Mouse (Mus musculus) midbrain, embryonic 14.5 days (tissue): ENCODE measurements around the gene Timm44. TPM values are rescaled to one million over a fixed set of nuclear protein-coding genes. Genes with fewer than 3 reads are reported as not detected.

ENCODE experiments used
- polyA plus RNA-seq: library from polyadenylated mRNA; unstranded; fragments of >200 nt; fragmentation: Nextera tagmentation; extraction: Ambion mirVana; gene quantifications from 2 replicates; pipeline ENCODE4 v1.2.1, GENCODE M21; 2014

The Timm44 gene
- polyA plus RNA-seq, 1 experiment from 2014 or later = 47.2 TPM

Other genes starting within 250 kb of the Timm44 start
- not detected in 2 replicates for gene Cd209f, start 170.1 kb downstream of the Timm44 start, polyA plus RNA-seq
- not detected in 2 replicates for gene Cd209g, start 141.8 kb downstream of the Timm44 start, polyA plus RNA-seq
- 93.6 and 98.0 TPM in 2 replicates for gene Evi5l, start 109.3 kb downstream of the Timm44 start, polyA plus RNA-seq
- gene Prr36, start 58.5 kb downstream of the Timm44 start, polyA plus RNA-seq = 51.8 and 67.1 TPM in 2 replicates
- 0.07 TPM in 1 of 2 replicates, not detected in the other for gene Lrrc8e, start 49.1 kb downstream of the Timm44 start, polyA plus RNA-seq
- 21.9 and 30.1 TPM in 2 replicates for gene Map2k7, start 37.2 kb downstream of the Timm44 start, polyA plus RNA-seq
- gene Gm49320, start 37.0 kb downstream of the Timm44 start, polyA plus RNA-seq = 0.70 and 0.80 TPM in 2 replicates
- 4.6 and 5.0 TPM in 2 replicates for gene Tgfbr3l, start 27.7 kb downstream of the Timm44 start, polyA plus RNA-seq
- 58.6 and 69.4 TPM in 2 replicates for gene Snapc2, start 22.8 kb downstream of the Timm44 start, polyA plus RNA-seq
- gene Ctxn1, start 16.6 kb downstream of the Timm44 start, polyA plus RNA-seq = 210 and 240 TPM in 2 replicates
- 17.0 and 18.4 TPM in 2 replicates for gene Ccl25, start 49.3 kb upstream of the Timm44 start, polyA plus RNA-seq
- gene Elavl1, start 49.5 kb upstream of the Timm44 start, polyA plus RNA-seq = 89.3 and 157 TPM in 2 replicates
- 37.7 and 41.1 TPM in 2 replicates for gene Cers4, start 217.1 kb upstream of the Timm44 start, polyA plus RNA-seq